In genomic region chr7:132025591-132025990, GRCm38 (mm10) we compare ENCODE assay signal across 44 mouse cellular contexts. TPM values are rescaled to one million over a fixed set of nuclear protein-coding genes. Genes with fewer than 3 reads are reported as not detected.
"Had no signal": no experiment of that assay in that cellular context is flagged by ENCODE, and none has a peak within 500 bp of the region (broad histone marks: within the 10 kb centered on the region; RNA-seq: fewer than 3 reads in every experiment).

No protein-coding gene starts in this region.

- H3K4me3 ChIP-seq: heart, adult 2 months; heart, embryonic 10.5 days; heart, embryonic 12.5 days; heart, embryonic 13.5 days; heart, embryonic 15.5 days; hindbrain, embryonic 10.5 days; hindbrain, embryonic 12.5 days; hindbrain, embryonic 13.5 days; hindbrain, embryonic 15.5 days; intestine, embryonic 15.5 days; kidney, embryonic 15.5 days; layer of hippocampus, adult 2 months had no signal

- DNase-seq: heart, adult 2 months; heart, postnatal 10 days; heart, postnatal 14 days; heart, postnatal 36 days; heart, postnatal 4 days; kidney, adult 11 months; kidney, adult 18-20 months; kidney, adult 2 months; kidney, adult 8-10 months; kidney, adult 9 months; kidney, postnatal 10 days; kidney, postnatal 14 days; kidney, postnatal 25 days; kidney, postnatal 36 days; kidney, postnatal 4 days; layer of hippocampus, adult 9-11 months had no signal

- H3K27ac ChIP-seq: heart, adult 2 months; heart, embryonic 10.5 days; heart, embryonic 13.5 days; heart, embryonic 15.5 days; hindbrain, embryonic 10.5 days; hindbrain, embryonic 12.5 days; hindbrain, embryonic 13.5 days; hindbrain, embryonic 14.5 days; hindbrain, embryonic 15.5 days; hindbrain, postnatal 0 days; intestine, embryonic 15.5 days; kidney, embryonic 15.5 days; kidney, postnatal 0 days had no signal

- H3K4me2 ChIP-seq: heart, embryonic 11.5 days; heart, embryonic 12.5 days; heart, embryonic 13.5 days; heart, embryonic 15.5 days; hindbrain, embryonic 12.5 days; hindbrain, embryonic 13.5 days; hindbrain, embryonic 14.5 days; hindbrain, embryonic 15.5 days; intestine, embryonic 15.5 days; kidney, embryonic 15.5 days had no signal

- H3K27me3 ChIP-seq: heart, embryonic 12.5 days; hindbrain, embryonic 12.5 days; hindbrain, embryonic 13.5 days; hindbrain, embryonic 15.5 days; intestine, embryonic 15.5 days had no signal

- H3K4me1 ChIP-seq: heart, embryonic 10.5 days; heart, embryonic 12.5 days; heart, embryonic 13.5 days; heart, embryonic 15.5 days; hindbrain, embryonic 12.5 days; hindbrain, embryonic 15.5 days; intestine, embryonic 15.5 days; kidney, embryonic 15.5 days had no signal

- H3K36me3 ChIP-seq: heart, embryonic 10.5 days; heart, embryonic 12.5 days; heart, embryonic 13.5 days; heart, embryonic 15.5 days; hindbrain, embryonic 10.5 days; hindbrain, embryonic 12.5 days; hindbrain, embryonic 13.5 days; hindbrain, embryonic 15.5 days; intestine, embryonic 15.5 days; kidney, embryonic 15.5 days had no signal

- H3K9ac ChIP-seq: heart, embryonic 12.5 days; heart, embryonic 13.5 days; heart, embryonic 15.5 days; hindbrain, embryonic 12.5 days; hindbrain, embryonic 13.5 days; hindbrain, embryonic 14.5 days; hindbrain, embryonic 15.5 days; intestine, embryonic 15.5 days; kidney, embryonic 15.5 days had no signal

- H3K9me3 ChIP-seq: heart, embryonic 10.5 days; heart, embryonic 12.5 days; heart, embryonic 13.5 days; heart, embryonic 15.5 days; hindbrain, embryonic 10.5 days; hindbrain, embryonic 12.5 days; hindbrain, embryonic 13.5 days; hindbrain, embryonic 15.5 days; intestine, embryonic 15.5 days; kidney, embryonic 15.5 days had no signal

- ATAC-seq: hindbrain, embryonic 16.5 days; hindbrain, postnatal 0 days; inflammation-experienced regulatory T-cells, adult 6 months; intestine, embryonic 15.5 days; intestine, embryonic 16.5 days; intestine, postnatal 0 days had no signal

RNA-seq across cellular contexts. Expression of gene Gpr26, which starts 59.3 kb away (rescaled TPM):
- total RNA-seq: heart, adult 2 months; heart, postnatal 10 days; heart, postnatal 14 days; heart, postnatal 25 days; heart, postnatal 36 days; heart, postnatal 4 days; hematopoietic stem cell, adult 5-6 weeks had no signal
- polyA plus RNA-seq: heart, adult 2 months; heart, embryonic 10.5 days; heart, embryonic 11.5 days; heart, embryonic 12.5 days; heart, embryonic 13.5 days; heart, embryonic 14.5 days; heart, embryonic 15.5 days; heart, embryonic 16.5 days; heart, postnatal 0 days; inflammation-experienced regulatory T-cells, adult 6 months; intestine, embryonic 14.5 days; intestine, embryonic 15.5 days; intestine, embryonic 16.5 days; intestine, postnatal 0 days; kidney, adult 2 months; kidney, embryonic 14.5 days; kidney, embryonic 15.5 days; kidney, embryonic 16.5 days; kidney, postnatal 0 days; large intestine, adult 2 months had no signal
